ENCODE assay signal across 22 mouse cellular contexts in the genomic region with DNA sequence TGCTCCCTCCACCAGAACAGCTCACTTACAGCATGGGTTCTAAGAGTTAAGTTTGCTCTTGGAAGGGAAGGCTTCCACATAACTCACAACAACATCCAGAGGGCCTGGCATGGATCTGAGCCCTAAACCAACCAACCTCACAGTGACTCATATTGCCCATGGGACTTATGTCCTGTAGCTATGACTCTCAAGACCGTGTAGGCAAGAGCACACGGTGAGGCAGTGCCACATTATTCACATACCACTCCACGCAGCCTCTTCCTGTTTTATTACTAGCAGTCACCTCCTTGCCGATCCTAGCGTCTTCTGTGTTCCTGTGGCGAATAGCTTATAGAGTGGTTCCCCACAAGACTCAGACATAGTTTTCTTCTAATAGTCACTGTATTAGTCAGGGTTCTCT. TPM values are rescaled to one million over a fixed set of nuclear protein-coding genes. Genes with fewer than 3 reads are reported as not detected.
DNase-seq lines count a peak whose midpoint lies in the region; ATAC-seq and TF ChIP-seq lines count a peak whose summit lies in the region.
"Had no signal": no experiment of that assay in that cellular context is flagged by ENCODE, and none has a peak within 500 bp of the region (broad histone marks: within the 10 kb centered on the region; RNA-seq: fewer than 3 reads in every experiment).

No protein-coding gene starts in this region.

- no peaks in the 10 kb centered on the region for H3K9me3 ChIP-seq in heart, postnatal 0 days (replicated peaks; ENCODE audit: control insufficient read depth, low read length)
- no peaks in the 10 kb centered on the region for H3K9me3 ChIP-seq in CH12.LX (replicated peaks; ENCODE audit: low read length)
- H3K9me3 ChIP-seq in limb, embryonic 12.5 days, result no peaks in the 10 kb centered on the region
- H3K9me3 ChIP-seq: forebrain, embryonic 13.5 days; neural tube, embryonic 15.5 days had no signal

- dilution Hi-C loops in CH12.LX (cut with MboI; ENCODE audit: extremely low pct_ligation_motif_present, extremely low pct_unique_long_range_greater_than_20kb, low sequenced_read_pairs), result no loop called here

- TF ChIP-seq CTCF in heart, postnatal 0 days (IDR thresholded peaks at IDR 0.05; ENCODE audit: low read depth), result no peak
- no peak for TF ChIP-seq CTCF in CH12.LX (conservative IDR thresholded peaks at IDR 0.05 in 1 of 2, IDR thresholded peaks at IDR 0.05 in 1 of 2; ENCODE audit: low read depth in 2 of 2, low read length in 2 of 2)

- no peaks in the 10 kb centered on the region for H3K79me2 ChIP-seq in CH12.LX (replicated peaks; ENCODE audit: control insufficient read depth, extremely low read depth, insufficient read depth, poor library complexity, severe bottlenecking)

- TF ChIP-seq EP300 in heart, postnatal 0 days (IDR thresholded peaks at IDR 0.05; ENCODE audit: low read depth), result no peak
- TF ChIP-seq EP300 in CH12.LX (IDR thresholded peaks at IDR 0.05; ENCODE audit: low read length), result no peak

- no peak overlapping the region for H3K27ac ChIP-seq in heart, postnatal 0 days (ENCODE audit: low read depth)
- no peak overlapping the region for H3K27ac ChIP-seq in CH12.LX (ENCODE audit: insufficient read depth, low read depth)
- peak overlapping the region; percentile 70; the same call in 1 of the 2 replicates for H3K27ac ChIP-seq in limb, embryonic 12.5 days
- H3K27ac ChIP-seq: forebrain, embryonic 13.5 days; liver, embryonic 14.5 days; macrophage; neural tube, embryonic 15.5 days had no signal

- H3K4me2 ChIP-seq in heart, postnatal 0 days (ENCODE audit: low read depth, low read length), result no peak overlapping the region
- H3K4me2 ChIP-seq in CH12.LX (ENCODE audit: insufficient read depth, low read depth, poor library complexity, severe bottlenecking), result no peak overlapping the region
- no peak overlapping the region for H3K4me2 ChIP-seq in limb, embryonic 12.5 days
- H3K4me2 ChIP-seq: forebrain, embryonic 13.5 days; neural tube, embryonic 15.5 days had no signal

- 16% methylated on average over 6 of the region's 6 CpGs for WGBS in heart, postnatal 0 days
- WGBS in limb, embryonic 12.5 days, result 58% methylated on average over 6 of the region's 6 CpGs

- no peak overlapping the region for H3K9ac ChIP-seq in heart, postnatal 0 days (replicated peaks; ENCODE audit: low read depth, low read length)
- H3K9ac ChIP-seq in CH12.LX (ENCODE audit: insufficient read depth, low read depth), result no peak overlapping the region
- no peak overlapping the region for H3K9ac ChIP-seq in limb, embryonic 12.5 days (replicated peaks)
- H3K9ac ChIP-seq: forebrain, embryonic 13.5 days; liver, embryonic 14.5 days; neural tube, embryonic 15.5 days had no signal

- ATAC-seq in heart, postnatal 0 days (ENCODE audit: insufficient read depth, low read depth), result peak; percentile 48; the same call in 1 of the 2 replicates
- peak; percentile 63 for ATAC-seq in common myeloid progenitor, adult 5-6 weeks (replicated peaks; ENCODE audit: low read depth, poor library complexity, severe bottlenecking)
- ATAC-seq in limb, embryonic 12.5 days (ENCODE audit: insufficient number of reproducible peaks, insufficient read depth, low FRiP score, low TSS enrichment, low read depth), result no peak
- ATAC-seq: CD4-positive, CD25-positive, alpha-beta regulatory T cell, adult 4 months; forebrain, embryonic 13.5 days had no signal

- peaks cover 11% of the 10 kb centered on the region for H3K4me1 ChIP-seq in heart, postnatal 0 days (ENCODE audit: control insufficient read depth, insufficient read depth)
- peaks cover 11 to 28% of the 10 kb centered on the region in 2 experiments; a peak in 3 of 4 replicates for H3K4me1 ChIP-seq in CH12.LX (ENCODE audit: control insufficient read depth in 1 of 2, insufficient read depth in 2 of 2)
- peaks cover 30% of the 10 kb centered on the region for H3K4me1 ChIP-seq in limb, embryonic 12.5 days (replicated peaks)

- no peak for TF ChIP-seq POLR2A in CH12.LX (IDR thresholded peaks at IDR 0.05; ENCODE audit: low read depth, low read length)

- in situ Hi-C loops in CH12.LX (cut with MboI; ENCODE audit: low pct_ligation_motif_present, low pct_unique_long_range_greater_than_20kb, low sequenced_read_pairs), result no loop called here

- no peak for DNase-seq in heart, postnatal 0 days (ENCODE audit: low spot score)
- no peak for DNase-seq in heart, adult 11 months
- peak; percentile 17 for DNase-seq in CH12.LX (ENCODE audit: extremely low read depth)
- DNase-seq in cerebellum, adult 9-10 months, result no peak
- DNase-seq in adrenal gland, adult 18-20 months (ENCODE audit: low spot score in 2 of 2), result no peak
- DNase-seq in testis, postnatal 10 days (ENCODE audit: low spot score), result no peak
- DNase-seq: adrenal gland, postnatal 14 days; cerebellum, adult 18-20 months; gastrocnemius, postnatal 36 days; kidney, adult 18-20 months; kidney, postnatal 10 days; midbrain, embryonic 14.5 days; thymus, postnatal 36 days had no signal

- no peak overlapping the region for H3K4me3 ChIP-seq in heart, postnatal 0 days (ENCODE audit: low read depth, low read length)
- H3K4me3 ChIP-seq in CH12.LX (replicated peaks in 1 of 3; ENCODE audit: low read depth in 2 of 3, low read length in 2 of 3, poor library complexity in 1 of 3), result no peak overlapping the region
- no peak overlapping the region for H3K4me3 ChIP-seq in limb, embryonic 12.5 days (replicated peaks)
- H3K4me3 ChIP-seq: forebrain, embryonic 13.5 days; myocyte; neural tube, embryonic 15.5 days had no signal

- no peaks in the 10 kb centered on the region for H3K36me3 ChIP-seq in heart, postnatal 0 days (replicated peaks; ENCODE audit: control insufficient read depth, insufficient read depth, low read length)
- H3K36me3 ChIP-seq in CH12.LX (replicated peaks in 1 of 2; ENCODE audit: control insufficient read depth in 1 of 2, insufficient read depth in 1 of 2, low read length in 1 of 2), result no peaks in the 10 kb centered on the region
- H3K36me3 ChIP-seq in limb, embryonic 12.5 days, result no peaks in the 10 kb centered on the region
- H3K36me3 ChIP-seq: neural tube, embryonic 15.5 days had no signal

- H3K27me3 ChIP-seq in heart, postnatal 0 days (ENCODE audit: control insufficient read depth, insufficient read depth, low read length), result no peaks in the 10 kb centered on the region
- H3K27me3 ChIP-seq in CH12.LX (replicated peaks), result no peaks in the 10 kb centered on the region
- no peaks in the 10 kb centered on the region for H3K27me3 ChIP-seq in limb, embryonic 12.5 days
- H3K27me3 ChIP-seq: forebrain, embryonic 13.5 days; neural tube, embryonic 15.5 days had no signal

- TF ChIP-seq RAD21 in CH12.LX (IDR thresholded peaks at IDR 0.05; ENCODE audit: low read depth, low read length), result no peak

TF ChIP-seq in CH12.LX, 34 proteins besides CTCF, POLR2A, EP300 and RAD21:
- TF ChIP-seq KAT2A (IDR thresholded peaks at IDR 0.05; ENCODE audit: insufficient replicate concordance, low read length) (no peak), USF1 (IDR thresholded peaks at IDR 0.05; ENCODE audit: low read depth, low read length) (no peak), UBTF (IDR thresholded peaks at IDR 0.05; ENCODE audit: low read depth, low read length) (no peak)
TF ChIP-seq in CH12.LX: peak in this region for 0.

RNA-seq across cellular contexts. Expression of a gene that starts 26.7 kb away (rescaled TPM):
- total RNA-seq in heart, postnatal 0 days (2014; rRNA removed; ENCODE audit: low replicate concordance), result 1.9 and 3.7 TPM in 2 replicates
- polyA plus RNA-seq in heart, postnatal 0 days (2015; fragmentation: Nextera tagmentation; extraction: Ambion mirVana), result 0.46 and 0.48 TPM in 2 replicates
- total RNA-seq in CH12.LX (2012; rRNA removed) (0.04 and 0.13 TPM in 2 replicates), CH12.LX (2014; rRNA removed) (not detected in 2 replicates)
- polyA plus RNA-seq in CH12.LX (2012; ENCODE audit: insufficient read length, low read depth), result 0.07 TPM in 2 replicates
- total RNA-seq in common myeloid progenitor, adult 5-6 weeks (2017), result not detected in 2 replicates
- 0.92 and 0.95 TPM in 2 replicates for polyA plus RNA-seq in limb, embryonic 12.5 days (2016; fragmentation: Nextera tagmentation; extraction: Ambion mirVana)
- total RNA-seq in adrenal gland, adult 18-20 months (2021), result under 1 TPM; 0.33 to 0.38 TPM
- total RNA-seq: MEL had no signal
- polyA plus RNA-seq: macrophage, myocyte had no signal

RNA-seq across cellular contexts. Expression of a gene that starts 45.7 kb away (rescaled TPM):
- total RNA-seq in heart, postnatal 0 days (2014; rRNA removed; ENCODE audit: low replicate concordance), result 6.7 and 8.4 TPM in 2 replicates
- 11.4 and 11.5 TPM in 2 replicates for polyA plus RNA-seq in heart, postnatal 0 days (2015; fragmentation: Nextera tagmentation; extraction: Ambion mirVana)
- 38.4 and 40.1 TPM in 2 replicates for total RNA-seq in CH12.LX (2012; rRNA removed)
- 48.5 and 57.9 TPM in 2 replicates for total RNA-seq in CH12.LX (2014; rRNA removed)
- 61.8 and 67.9 TPM in 2 replicates for polyA plus RNA-seq in CH12.LX (2012; ENCODE audit: insufficient read length, low read depth)
- total RNA-seq in common myeloid progenitor, adult 5-6 weeks (2017), result 77.1 and 78.9 TPM in 2 replicates
- polyA plus RNA-seq in limb, embryonic 12.5 days (2016; fragmentation: Nextera tagmentation; extraction: Ambion mirVana), result 48.7 and 51.4 TPM in 2 replicates
- total RNA-seq in adrenal gland, adult 18-20 months (2021), result 10 to 100 TPM; 28.2 to 53.9 TPM
